Mouse (Mus musculus): ENCODE data around the gene Gnao1. TPM values are rescaled to one million over a fixed set of nuclear protein-coding genes. Genes with fewer than 3 reads are reported as not detected.

The Gnao1 gene
- 17.7 TPM for polyA plus RNA-seq (2015; fragmentation: Illumina TruSeq; extraction: RNeasy Lipid Tissue Mini Kit (QIAGEN cat#74804); ENCODE audit: insufficient read depth, low read depth, low replicate concordance)

DNA sequence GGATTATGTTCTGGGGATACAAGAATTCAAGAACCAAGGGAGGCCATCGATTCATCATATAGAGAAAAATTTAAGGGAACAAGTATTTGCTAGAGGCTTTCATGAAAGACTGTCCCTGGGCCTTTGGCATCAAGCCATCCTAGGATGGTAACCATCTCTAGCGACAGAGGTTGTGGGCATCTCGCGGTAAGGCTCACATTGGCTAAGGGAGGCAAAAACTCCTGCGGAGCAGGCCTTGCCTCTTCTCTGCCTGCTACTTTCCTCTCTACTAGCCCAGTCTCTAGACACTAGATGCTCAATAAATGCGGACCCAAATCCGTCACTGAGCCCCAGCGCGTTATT, at the start of gene Gnao1:
TSS of gene Gnao1 (plus strand) at position 281 of the 342 bp plus-strand sequence.

DNA sequence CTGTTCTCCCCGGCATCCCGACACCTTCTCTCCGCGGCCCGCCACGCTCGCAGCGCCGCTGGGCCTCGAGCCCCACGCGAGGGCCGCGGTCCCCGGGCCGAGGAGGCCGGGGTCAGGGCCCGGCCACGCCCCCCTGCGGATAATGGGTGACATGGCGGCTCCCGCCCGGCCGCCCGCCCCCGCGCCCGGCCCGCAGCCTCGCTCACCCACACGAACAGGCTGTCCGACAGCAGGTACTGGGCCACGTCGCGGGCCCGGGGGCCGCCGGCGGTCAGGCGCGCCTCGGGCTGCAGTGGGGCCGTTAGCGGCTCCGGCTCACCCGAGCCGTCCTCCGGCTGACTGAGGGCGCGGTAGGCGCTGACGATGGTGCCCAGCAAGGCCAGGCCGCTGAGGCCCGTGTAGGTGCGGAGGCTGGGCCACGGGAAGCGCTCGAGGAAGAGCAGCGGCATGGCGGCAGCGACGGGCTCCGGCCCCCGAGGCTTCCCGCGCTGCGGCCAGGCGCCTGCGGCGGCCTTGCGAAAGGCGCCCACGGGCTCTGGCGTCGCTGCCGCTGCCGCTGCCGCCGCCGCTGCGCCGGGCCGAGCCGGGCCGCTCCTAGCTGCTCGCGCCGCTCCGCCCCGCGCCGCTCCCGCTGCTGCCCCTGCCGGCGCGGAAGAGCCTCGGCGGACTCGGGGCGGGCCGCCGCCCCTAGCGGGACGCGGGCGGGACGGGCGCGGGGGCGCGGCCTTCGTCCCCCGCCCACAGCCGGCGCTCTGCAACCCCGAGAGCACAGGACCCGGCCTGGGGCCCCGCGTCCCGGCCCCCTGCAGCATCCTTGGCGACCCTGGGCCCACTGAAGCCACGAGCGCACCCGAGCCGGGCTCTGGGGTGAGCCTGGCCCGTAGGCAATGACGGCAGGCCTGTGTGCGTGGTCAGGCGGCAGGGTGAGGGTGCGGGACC, 202.5 kb downstream of the Gnao1 start, which contains the start of gene Amfr:
TSS of gene Amfr (minus strand) at position 830 of the 939 bp plus-strand sequence.

Other genes starting within 250 kb of the Gnao1 start
- 24.7 TPM for gene Amfr, start 202.9 kb downstream of the Gnao1 start, polyA plus RNA-seq (2015; fragmentation: Illumina TruSeq; extraction: RNeasy Lipid Tissue Mini Kit (QIAGEN cat#74804); ENCODE audit: insufficient read depth, low read depth, low replicate concordance)
- 2.9 TPM for gene Nudt21, start 227.1 kb downstream of the Gnao1 start, polyA plus RNA-seq (2015; fragmentation: Illumina TruSeq; extraction: RNeasy Lipid Tissue Mini Kit (QIAGEN cat#74804); ENCODE audit: insufficient read depth, low read depth, low replicate concordance)
- 6.4 TPM for gene Ogfod1, start 227.2 kb downstream of the Gnao1 start, polyA plus RNA-seq (2015; fragmentation: Illumina TruSeq; extraction: RNeasy Lipid Tissue Mini Kit (QIAGEN cat#74804); ENCODE audit: insufficient read depth, low read depth, low replicate concordance)